Mouse (Mus musculus): ENCODE data around the gene Lingo1.

- TF ChIP-seq POLR2A (IDR thresholded peaks at IDR 0.05; ENCODE audit: borderline replicate concordance, extremely low read depth, low read depth, low read length) = no peak
- no peak for TF ChIP-seq CTCF (IDR thresholded peaks at IDR 0.05; ENCODE audit: insufficient read depth, low read length)
Measured at GRCm38 (mm10) chr9:56700866-56701265, 95.4 kb downstream of the Lingo1 start.

All from lung, adult 2 months (tissue).